Mouse (Mus musculus) heart, postnatal 0 days (tissue): Measurements from ENCODE around the gene Hjurp.

Experiments
- CTCF ChIP-seq: IDR thresholded peaks from 2 replicates; pipeline ENCODE4 v1.5.1; 2016; ENCODE audit warnings: antibody characterized with exemption, control low read depth, low read depth
- EP300 ChIP-seq: IDR thresholded peaks from 2 replicates; pipeline ENCODE4 v1.6.1; 2016; ENCODE audit warnings: antibody characterized with exemption, low read depth

- TF ChIP-seq CTCF (no peak), EP300 (no peak)
Measured at GRCm38 (mm10) chr1:88218591-88218990, 58.8 kb downstream of the Hjurp start.
